Mouse (Mus musculus) lung, adult 18-20 months (tissue): Measurements from ENCODE around the gene Enah.

ENCODE experiments used
- DNase-seq, 2 experiments: peaks; one replicate each; pipeline ENCODE4 v3.0.0; 2022; ENCODE audit warnings: mixed read lengths in 2 of 2

The Enah gene

GRCm38 (mm10) chr1:181873086-181873920 is 146.5 kb downstream of the Enah start:
- no peak for DNase-seq

- no peak for DNase-seq
Observed at GRCm38 (mm10) chr1:181872639-181873038, 147.2 kb downstream of the Enah start.

GRCm38 (mm10) chr1:181866429-181867280 is 153.1 kb downstream of the Enah start:
- no peak for DNase-seq

DNA sequence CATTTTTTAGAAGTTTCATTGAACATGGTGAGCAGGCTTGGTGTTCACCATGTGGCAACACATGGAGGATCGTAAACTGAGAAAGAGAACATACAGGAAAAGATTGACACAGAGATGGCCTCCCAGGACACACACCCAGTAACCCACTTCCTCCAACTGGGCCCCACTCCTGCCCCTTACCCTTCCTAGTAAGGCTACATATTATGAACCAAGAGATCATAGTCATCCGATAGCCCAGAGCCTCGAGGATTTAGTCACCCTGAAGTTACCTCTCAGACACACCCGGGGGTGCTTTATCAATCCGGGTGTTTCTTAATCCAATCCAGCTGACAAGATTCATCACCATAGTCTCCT is 153.9 kb downstream of the Enah start:
- DNase-seq = no peak

- DNase-seq = peak in 1 of 2 experiments; percentile 59
Observed at GRCm38 (mm10) chr1:181864971-181865862, 154.6 kb downstream of the Enah start.

- DNase-seq = no peak
Observed at GRCm38 (mm10) chr1:181863431-181863830, 156.4 kb downstream of the Enah start.

GRCm38 (mm10) chr1:181862676-181863374 is 157.0 kb downstream of the Enah start:
- no peak for DNase-seq

- DNase-seq = no peak
Observed at GRCm38 (mm10) chr1:181861181-181861902, 158.4 kb downstream of the Enah start.

- peak; percentile 95 to 97 for DNase-seq
Observed at GRCm38 (mm10) chr1:181860659-181861058, 159.1 kb downstream of the Enah start.

DNA sequence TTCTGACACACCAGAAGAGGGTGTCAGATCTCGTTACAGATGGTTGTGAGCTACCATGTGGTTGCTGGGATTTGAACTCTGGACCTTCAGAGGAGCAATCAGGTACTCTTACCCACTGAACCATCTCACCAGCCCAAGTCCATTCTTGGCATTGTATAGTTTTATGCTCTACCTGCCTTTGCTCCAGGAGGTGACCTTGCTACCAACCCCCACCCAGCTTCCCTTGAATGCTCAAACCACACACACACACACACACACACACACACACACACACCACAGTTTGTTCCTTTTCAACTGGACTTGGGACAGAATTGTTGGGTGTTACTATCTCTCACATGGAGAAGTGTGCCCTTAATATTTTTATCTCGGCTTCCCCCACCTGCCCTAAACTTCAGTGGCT is 163.5 kb downstream of the Enah start:
- DNase-seq = no peak

- DNase-seq = no peak
Observed at GRCm38 (mm10) chr1:181854829-181855228, 165.0 kb downstream of the Enah start.

GRCm38 (mm10) chr1:181853081-181853736 is 166.6 kb downstream of the Enah start:
- DNase-seq = peak; percentile 75

GRCm38 (mm10) chr1:181852466-181852865 is 167.3 kb downstream of the Enah start:
- DNase-seq = peak in 1 of 2 experiments; percentile 47

DNA sequence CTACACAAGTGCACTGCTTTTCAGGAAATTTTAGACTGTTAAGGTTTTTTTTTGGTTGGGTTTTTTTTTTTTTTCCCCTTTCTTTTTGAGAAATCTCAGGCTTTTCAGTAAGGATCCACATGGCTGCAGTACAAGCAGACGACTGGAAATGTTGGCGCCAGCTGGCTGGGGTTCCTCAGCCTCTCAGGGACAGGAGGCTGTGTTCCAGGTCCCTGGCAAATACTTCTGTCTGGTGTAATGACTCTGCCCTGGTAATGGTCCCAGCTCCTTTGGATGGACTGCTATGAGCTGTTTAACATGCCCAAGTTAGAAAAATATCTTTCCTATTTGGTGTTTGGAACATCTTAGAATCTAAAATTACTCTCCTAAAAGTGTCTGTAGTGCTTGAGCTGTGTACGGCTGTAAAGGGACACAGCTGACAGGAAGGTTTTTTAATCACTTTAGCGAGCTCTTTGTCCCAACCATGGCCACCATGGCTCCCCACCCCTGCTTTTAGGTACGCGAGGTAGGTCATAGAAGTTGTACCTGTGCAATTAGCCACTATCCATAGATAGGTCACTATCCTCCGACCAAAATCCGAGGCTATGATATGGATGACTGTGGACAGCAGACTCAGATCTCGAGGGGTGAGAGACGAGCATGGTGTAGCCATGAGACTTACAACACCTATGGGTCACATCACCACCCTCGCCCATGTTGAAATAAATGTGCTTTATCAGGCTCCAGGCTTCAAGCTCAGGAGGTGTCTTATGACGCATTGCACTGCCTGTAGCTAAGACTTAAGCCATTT is 168.1 kb downstream of the Enah start:
- peak; percentile 37 to 41 for DNase-seq

GRCm38 (mm10) chr1:181850441-181850840 is 169.3 kb downstream of the Enah start:
- no peak for DNase-seq

- DNase-seq = no peak
Observed at GRCm38 (mm10) chr1:181848210-181848609, 171.6 kb downstream of the Enah start.

- no peak for DNase-seq
Observed at GRCm38 (mm10) chr1:181847396-181847795, 172.4 kb downstream of the Enah start.
